Mouse (Mus musculus) CD4-positive, CD25-positive, alpha-beta regulatory T cell, adult 2 months (primary cell): ENCODE data around the gene Aph1a.
"Not testable (repeated sequence)": the region's sequence is repeated elsewhere in the genome, so short reads cannot be mapped to it uniquely, and the experiment has no call there.

ENCODE experiments used
- DNase-seq: peaks from one replicate; pipeline ENCODE4 v3.0.0-alpha.2; 2012; ENCODE audit warnings: low read depth, low spot score

Gene Aph1a

GRCm38 (mm10) chr3:95887596-95887995, 6.2 kb upstream of the Aph1a start:
- no peak for DNase-seq

GRCm38 (mm10) chr3:95889664-95890063, 4.1 kb upstream of the Aph1a start:
- no peak for DNase-seq

- DNase-seq, result no peak
These were observed 2.3 kb upstream of the Aph1a start, which contains the start of gene BC028528 for GRCm38 (mm10) chr3:95891211-95892065. BC028528 (minus strand) TSS chr3:95892005.

- no peak for DNase-seq
These were observed 1.4 kb upstream of the Aph1a start for GRCm38 (mm10) chr3:95892066-95893052.

GRCm38 (mm10) chr3:95893126-95893525, 643 bp upstream of the Aph1a start:
- DNase-seq, result peak; percentile 48

GRCm38 (mm10) chr3:95894317-95895160, 770 bp downstream of the Aph1a start:
- no peak for DNase-seq

- DNase-seq, result not testable (repeated sequence)
These were observed 1.7 kb downstream of the Aph1a start for GRCm38 (mm10) chr3:95895501-95895900.

- no peak for DNase-seq
These were observed 6.2 kb downstream of the Aph1a start for GRCm38 (mm10) chr3:95899800-95900524.

- no peak for DNase-seq
These were observed 8.0 kb downstream of the Aph1a start for GRCm38 (mm10) chr3:95901616-95902372.

GRCm38 (mm10) chr3:95902373-95902625, 8.5 kb downstream of the Aph1a start:
- DNase-seq, result no peak

- DNase-seq, result no peak
These were observed 8.9 kb downstream of the Aph1a start for GRCm38 (mm10) chr3:95902643-95903042.

GRCm38 (mm10) chr3:95903753-95904502, 10.2 kb downstream of the Aph1a start:
- DNase-seq, result no peak

GRCm38 (mm10) chr3:95904568-95904967, 10.8 kb downstream of the Aph1a start, which contains the start of gene Car14:
Car14 (minus strand) TSS chr3:95904691.
- no peak for DNase-seq

- DNase-seq, result peak; percentile 67
These were observed 11.6 kb downstream of the Aph1a start for GRCm38 (mm10) chr3:95905146-95905939.

GRCm38 (mm10) chr3:95905940-95906492, 12.2 kb downstream of the Aph1a start:
- peak; percentile 68 for DNase-seq

GRCm38 (mm10) chr3:95906860-95907259, 13.1 kb downstream of the Aph1a start:
- peak; percentile 76 for DNase-seq

- DNase-seq, result no peak
These were observed 13.8 kb downstream of the Aph1a start for GRCm38 (mm10) chr3:95907613-95908012.

GRCm38 (mm10) chr3:95914706-95915105, 20.9 kb downstream of the Aph1a start:
- no peak for DNase-seq
